Mouse (Mus musculus) urinary bladder, postnatal 36 days (tissue): ENCODE measurements around the gene Olfr748.
"Not testable (repeated sequence)": the region's sequence is repeated elsewhere in the genome, so short reads cannot be mapped to it uniquely, and the experiment has no call there.

Source experiments
- DNase-seq, 2 experiments: peaks; one replicate each; pipeline ENCODE4 v3.0.0; 2022; ENCODE audit warnings: low spot score in 2 of 2, mixed read lengths in 1 of 2

Olfr748 gene

DNA sequence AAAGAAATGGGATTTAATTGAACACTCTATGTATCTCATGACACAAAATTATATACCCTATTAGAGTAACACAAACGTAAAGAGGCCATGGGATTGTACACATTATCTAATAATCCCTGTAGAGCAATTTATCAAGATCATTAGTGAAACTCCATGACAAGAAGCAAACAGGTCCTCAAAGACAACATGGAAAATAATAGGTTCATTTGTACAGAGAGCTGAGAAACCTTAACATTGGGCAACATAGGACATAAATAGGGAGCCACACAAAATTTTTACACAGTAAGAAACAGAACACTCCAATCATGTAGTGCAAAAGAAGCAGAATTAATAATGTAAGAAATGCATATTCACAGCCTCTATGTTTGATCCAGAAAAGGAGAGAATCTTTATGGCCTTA, at the start of gene Olfr748:
Gene Olfr748, plus strand, starts transcription at position 301 of the 400 bp plus-strand sequence.
- DNase-seq: no peak

- DNase-seq: no peak
Measured at GRCm38 (mm10) chr14:50693106-50693505, 14.1 kb upstream of the Olfr748 start, which contains the start of gene Olfr747. TSS of gene Olfr747 (minus strand) at chr14:50693206.

- DNase-seq: not testable (repeated sequence)
Measured at GRCm38 (mm10) chr14:50719875-50720274, 12.7 kb downstream of the Olfr748 start.

GRCm38 (mm10) chr14:50722371-50722770, 15.2 kb downstream of the Olfr748 start:
- DNase-seq: not testable (repeated sequence)

DNA sequence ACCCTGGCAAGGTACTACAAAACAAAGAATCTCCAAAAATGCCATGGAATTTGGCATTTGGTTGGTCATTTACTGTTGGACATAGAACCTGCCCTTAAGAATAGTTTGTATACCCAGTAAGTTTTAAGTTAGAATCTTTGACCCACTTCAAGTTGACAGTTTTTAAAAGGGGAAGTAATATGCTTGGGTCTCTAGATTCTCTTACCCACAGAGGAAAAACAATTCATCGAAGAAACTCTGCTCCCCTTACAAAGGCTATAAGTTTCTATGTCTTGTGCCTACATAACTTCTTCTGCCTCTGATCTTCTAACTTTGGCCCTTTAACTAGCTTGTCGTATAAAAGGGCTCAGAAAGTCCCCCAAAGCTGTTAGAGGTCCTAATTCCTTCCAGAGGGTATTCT, 33.2 kb downstream of the Olfr748 start:
- DNase-seq: no peak

DNA sequence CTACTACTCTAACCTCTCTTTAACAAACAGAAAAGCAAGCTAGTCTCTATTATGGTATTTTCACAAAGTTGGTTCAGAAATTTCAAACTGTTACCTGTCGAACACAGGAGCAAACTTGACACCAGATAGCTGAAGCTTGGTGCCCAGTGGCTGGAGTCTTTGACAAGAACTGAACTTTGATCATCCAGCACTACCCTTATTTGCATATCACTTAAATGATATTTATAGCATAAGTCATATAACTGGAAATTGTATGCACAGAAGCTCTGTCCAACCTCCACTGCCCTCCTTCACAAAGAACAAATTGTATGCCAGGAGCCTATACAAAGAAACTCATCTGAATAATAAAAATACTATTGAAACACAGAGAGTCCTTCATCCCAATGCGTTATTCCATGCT, 34.4 kb downstream of the Olfr748 start:
- no peak for DNase-seq

DNA sequence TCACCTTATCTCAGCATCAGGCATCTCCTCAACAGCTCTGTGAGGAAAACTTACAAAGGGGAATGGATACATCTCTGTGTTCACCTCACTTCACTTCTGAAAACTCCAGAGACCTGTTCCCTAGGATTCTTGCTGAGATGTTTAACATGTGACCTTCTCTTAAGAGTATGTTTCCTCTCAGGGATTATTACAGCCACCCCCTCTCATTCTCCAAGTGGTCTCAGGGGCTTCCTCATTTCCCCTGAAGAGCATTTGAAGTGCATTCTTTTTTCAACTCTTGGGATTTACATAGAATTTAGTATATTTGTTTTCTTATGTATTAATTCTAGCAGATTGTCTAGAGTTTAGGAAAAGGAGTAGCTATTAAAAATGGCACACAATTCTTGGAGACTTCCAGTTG, 37.8 kb downstream of the Olfr748 start, which contains the start of gene Olfr749:
Gene Olfr749, minus strand, starts transcription at position 101 of the 400 bp plus-strand sequence.
- DNase-seq: no peak

DNA sequence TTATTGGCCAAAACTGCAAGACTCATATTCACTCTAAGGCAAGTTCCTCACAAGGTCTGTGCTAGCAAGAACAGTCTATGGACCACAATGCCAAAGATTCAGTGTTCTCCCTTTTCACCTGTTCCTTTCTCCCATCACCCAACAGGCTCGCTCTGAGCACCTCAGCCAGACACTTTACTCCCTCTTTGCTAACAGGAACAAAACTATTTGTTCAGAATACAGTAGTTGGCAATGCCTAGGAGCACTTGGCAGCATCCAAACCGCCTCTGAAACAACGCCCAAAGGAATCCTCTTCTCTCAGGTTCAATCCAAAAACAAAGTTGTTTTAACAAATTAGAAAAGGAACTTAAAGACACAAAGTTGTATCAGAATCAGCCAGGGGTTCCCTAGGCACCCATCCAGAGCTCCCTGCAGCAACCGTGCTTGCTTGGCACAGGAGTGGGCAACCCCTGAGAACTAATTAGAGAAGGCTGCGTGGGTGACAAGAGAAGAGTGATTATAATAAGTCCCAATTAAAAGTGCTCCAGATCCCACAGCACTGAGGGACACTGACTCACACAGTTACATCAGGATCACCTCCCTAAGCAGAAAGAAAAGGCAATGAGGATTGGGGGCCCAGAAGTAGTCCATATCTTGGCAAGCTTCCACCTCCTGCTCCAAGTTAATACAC, 51.4 kb downstream of the Olfr748 start:
- DNase-seq: no peak
